Mouse (Mus musculus) forelimb bud, embryonic 11.5 days (tissue): Measurements from ENCODE around the gene Fyn.
A peak's percentile ranks its signal among the peaks of the same experiment; 100 is the strongest.

Experiments used
- DNase-seq: peaks from one replicate; pipeline ENCODE4 v3.0.0-alpha.2; 2012; ENCODE audit warnings: low read depth, low spot score

Fyn gene

GRCm38 (mm10) chr10:39534324-39535026 lies 165.8 kb downstream of the Fyn start:
- DNase-seq = peak; percentile 74

GRCm38 (mm10) chr10:39535347-39535746 lies 166.7 kb downstream of the Fyn start:
- no peak for DNase-seq

GRCm38 (mm10) chr10:39536258-39536657 lies 167.6 kb downstream of the Fyn start:
- DNase-seq = no peak

DNA sequence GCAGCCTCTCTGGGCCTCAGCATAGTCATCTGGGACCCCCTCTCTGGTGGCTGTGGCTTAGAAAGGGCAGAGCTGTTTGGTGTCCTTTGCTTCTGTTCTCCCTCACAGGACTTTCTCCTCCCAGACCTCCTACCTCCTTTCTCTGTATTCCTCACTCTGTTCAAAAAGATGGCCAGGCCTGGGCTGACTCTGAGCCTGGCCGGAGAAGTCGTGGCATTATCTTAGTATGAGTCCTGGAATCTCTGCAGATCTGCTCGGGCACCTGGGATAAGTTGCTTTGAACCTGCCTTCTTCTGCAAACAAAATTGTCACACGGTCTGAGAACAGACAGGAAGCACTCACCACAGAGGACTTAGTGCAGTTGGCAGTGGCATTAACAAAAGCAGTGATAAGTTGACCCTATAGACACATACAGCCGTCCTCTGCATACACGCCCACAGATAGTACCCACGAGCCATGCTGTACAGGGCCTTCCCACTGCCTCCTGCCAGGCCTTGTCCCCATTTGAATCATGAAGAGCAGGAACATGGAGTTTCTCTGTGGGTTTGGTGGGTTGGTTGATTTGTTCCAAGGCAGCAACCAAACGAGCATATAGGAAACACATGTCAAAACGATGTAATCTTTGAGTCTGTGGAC lies 171.5 kb downstream of the Fyn start:
- no peak for DNase-seq

GRCm38 (mm10) chr10:39540995-39541394 lies 172.3 kb downstream of the Fyn start:
- DNase-seq = no peak

GRCm38 (mm10) chr10:39541451-39541874 lies 172.8 kb downstream of the Fyn start:
- DNase-seq = no peak

DNA sequence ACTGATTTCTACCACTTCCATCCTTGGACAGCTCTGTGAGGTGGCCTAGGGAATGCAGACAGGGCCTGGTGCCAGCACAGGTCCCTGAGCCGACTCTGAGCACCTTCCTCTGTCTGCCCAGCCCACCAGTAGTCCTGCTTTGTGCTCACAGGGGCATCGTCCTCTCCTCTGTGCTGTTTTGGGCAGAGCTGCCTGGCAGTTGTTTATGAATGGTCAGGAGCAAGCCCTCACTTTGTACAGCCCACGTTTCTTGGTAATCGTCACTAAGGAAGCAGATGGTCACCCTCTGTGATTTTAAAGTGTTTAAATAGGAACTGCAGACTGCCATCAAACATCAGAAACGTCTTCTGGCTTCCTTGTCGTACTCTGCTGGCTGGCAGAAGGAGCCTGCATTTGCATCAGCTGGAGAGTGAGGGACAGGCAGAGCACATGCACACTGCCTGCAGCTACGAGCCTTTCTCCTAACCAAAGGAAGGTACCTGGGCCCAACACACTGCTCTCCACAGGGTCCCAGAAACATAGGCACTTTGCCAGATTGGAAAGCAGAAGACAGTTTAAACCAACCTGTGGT lies 173.4 kb downstream of the Fyn start:
- no peak for DNase-seq

GRCm38 (mm10) chr10:39542535-39543257 lies 174.0 kb downstream of the Fyn start:
- DNase-seq = no peak

DNA sequence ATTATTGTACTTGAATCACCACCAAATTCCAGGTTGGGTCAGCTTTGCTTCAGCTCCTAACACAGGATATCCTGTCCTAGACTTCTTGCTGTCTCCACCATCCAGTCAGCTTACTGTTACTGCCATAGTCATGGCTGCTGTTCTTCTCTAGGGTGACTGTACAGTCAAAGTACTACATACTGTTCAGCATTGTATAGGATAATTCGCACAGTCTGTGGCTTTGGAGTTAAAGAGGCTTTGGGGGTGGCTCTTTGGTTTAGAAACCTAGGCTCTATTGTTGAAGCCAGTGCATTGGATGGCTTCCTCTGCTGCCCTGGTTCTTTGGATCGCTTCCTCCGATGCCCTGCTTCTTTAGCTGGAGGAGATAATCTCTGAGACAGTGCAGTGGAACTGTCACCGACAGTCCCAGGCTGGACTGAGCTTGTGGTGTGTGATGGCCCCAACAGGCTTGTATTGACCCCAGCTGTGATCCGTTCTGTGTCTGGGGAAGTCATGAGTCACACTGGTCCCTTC lies 174.7 kb downstream of the Fyn start:
- no peak for DNase-seq

- DNase-seq = no peak
These were observed 178.9 kb downstream of the Fyn start for GRCm38 (mm10) chr10:39547369-39548074.

GRCm38 (mm10) chr10:39550791-39551190 lies 182.1 kb downstream of the Fyn start:
- DNase-seq = no peak

DNA sequence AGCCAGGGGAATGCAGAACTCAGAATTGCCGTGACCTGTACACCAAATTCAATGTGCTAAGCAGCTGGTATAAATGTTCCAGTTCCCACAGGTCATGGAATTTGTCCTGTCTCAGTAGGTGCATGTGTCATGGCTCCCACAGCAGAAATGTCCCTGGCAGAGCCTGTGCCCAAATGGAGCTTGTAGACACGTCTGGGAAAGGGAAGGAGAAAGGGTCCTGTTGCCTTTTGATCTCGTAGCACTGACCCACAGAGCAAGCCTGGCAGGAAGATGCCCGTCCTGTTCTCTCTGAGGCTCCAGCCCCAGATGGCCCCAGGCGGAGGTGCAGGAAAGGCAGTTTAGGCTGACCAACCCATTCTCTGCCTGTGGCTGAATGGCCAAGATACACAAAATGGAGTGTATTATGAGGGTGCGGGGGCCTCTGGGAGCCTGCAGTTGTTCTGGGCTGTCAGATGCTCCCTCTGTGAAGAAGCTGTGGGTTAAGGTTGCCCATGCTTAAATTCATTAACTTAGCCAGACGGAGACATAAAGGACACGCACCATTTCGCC lies 183.1 kb downstream of the Fyn start:
- no peak for DNase-seq

DNA sequence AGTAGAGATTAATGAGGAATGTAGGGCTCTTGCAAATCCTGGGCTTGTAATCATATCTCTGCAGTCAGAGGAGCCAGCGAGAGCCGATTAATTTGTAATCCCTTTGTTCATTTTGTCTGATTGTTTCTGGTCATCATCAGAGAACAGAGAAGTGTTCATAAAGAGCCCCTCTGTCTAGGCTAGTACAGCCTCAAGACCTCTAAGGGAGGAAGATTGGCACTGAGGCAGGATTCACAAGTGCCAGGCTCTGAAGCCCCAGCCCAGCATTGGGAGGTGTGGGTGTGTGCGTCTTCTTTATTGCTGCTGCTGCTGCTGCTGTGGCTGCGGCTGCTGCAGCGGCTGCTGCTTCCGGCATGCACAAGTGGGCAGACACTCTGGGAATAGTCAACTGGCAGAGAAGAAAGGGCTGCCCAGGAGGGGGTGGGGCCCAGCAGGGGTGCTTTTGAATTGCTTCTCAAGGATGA lies 183.7 kb downstream of the Fyn start:
- DNase-seq = no peak

DNA sequence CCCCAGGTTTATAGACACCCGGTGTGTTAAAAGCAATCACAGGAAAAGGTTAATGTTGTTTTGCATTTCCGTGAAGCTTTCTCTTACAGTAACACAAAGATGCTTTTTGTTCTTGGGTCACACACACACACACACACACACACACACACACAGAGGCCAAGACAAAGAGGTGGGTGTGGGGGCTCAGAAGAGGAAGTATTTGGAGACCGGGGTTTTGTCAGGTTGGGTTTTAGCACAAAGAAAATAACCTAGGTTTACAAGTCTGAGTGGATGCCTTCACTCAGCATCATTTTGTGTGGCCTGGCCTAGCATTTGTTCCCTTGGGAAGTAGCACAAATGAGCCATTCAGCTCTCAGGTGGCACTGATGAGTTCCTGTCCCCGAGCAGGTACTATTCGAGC lies 184.2 kb downstream of the Fyn start:
- DNase-seq = no peak

DNA sequence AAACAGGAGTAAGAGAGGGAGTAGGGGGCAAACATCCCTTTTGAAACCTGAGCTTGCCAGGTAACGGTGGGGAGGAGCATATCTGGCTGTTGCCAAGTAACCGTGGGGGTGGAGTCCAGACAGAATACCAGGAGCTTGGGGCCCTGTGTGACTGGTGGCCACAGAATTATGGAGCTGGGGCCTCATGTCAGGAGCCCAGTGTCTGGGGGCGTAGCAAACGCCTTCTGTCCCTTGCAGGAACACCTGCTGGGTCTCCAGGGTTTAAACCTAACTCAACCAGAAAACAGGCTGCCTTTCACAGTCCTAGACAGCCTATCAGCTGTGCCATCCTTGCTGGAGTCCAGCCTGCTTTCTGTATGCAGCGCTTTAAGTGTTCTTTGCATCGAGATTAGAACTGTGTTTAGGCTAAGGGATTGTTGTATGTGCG lies 186.6 kb downstream of the Fyn start:
- peak; percentile 69 for DNase-seq

DNA sequence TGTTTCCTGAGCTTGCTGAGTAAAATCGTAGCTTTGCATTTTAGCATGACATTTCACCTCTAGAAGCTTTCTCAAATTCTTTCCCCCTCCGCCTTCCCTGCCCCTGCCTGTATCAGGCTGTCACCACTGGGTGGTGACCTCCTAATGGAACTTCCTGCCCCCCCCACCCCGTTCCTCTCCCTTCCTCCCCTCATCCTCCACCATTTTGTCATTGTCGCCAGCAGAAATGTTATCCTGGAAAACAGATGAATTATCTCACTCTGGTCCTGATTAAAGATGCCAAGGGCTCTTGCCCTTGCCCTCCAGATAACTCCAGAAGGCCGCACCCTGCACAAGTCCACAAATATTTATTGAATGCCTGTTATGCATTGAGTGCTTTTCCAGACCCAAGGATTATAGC lies 187.1 kb downstream of the Fyn start:
- DNase-seq = no peak

DNA sequence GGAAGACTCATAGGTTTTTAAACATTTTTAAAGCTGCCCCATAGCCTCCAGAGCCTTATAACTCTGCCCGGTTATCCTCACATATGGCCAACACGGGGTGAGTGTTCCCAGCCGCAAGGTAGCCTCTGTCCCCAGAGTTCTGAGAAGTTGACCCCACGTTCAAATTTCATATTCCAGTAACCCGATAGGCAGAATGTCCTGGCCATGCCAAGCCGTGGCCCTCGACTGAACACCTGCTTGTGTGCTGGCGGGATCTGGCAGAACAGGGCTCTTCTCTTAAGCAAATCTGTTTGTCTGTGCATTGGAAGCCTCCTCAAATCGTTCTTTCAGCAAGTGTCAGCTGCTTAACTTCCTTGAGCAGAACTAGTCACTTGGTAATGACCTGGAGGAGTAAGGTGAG lies 188.7 kb downstream of the Fyn start:
- no peak for DNase-seq

- no peak for DNase-seq
These were observed 189.2 kb downstream of the Fyn start for GRCm38 (mm10) chr10:39557851-39558250.

DNA sequence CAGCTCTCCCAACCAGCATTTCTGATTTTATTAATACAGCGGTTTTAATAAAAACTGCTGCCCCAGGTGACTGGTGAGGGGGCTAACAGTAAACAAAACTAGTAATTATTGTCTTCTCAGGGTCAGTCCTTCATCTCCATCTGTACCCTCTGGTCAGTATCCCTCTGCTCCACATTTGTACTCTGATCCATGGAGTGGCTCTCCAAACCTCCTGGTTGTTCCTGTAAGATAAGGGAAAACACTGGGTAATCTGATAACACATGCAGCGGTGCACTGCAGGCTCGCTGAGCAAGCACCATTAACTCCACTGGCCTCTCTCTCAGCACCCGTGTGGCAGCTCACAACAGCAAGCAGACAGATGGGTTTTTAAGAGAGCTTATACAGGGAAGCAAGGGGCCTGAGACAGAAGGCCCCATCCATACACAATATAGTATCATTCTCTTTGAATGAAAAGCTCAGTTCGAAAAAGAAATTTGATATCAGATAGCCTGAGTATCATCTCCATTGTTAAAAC lies 189.9 kb downstream of the Fyn start:
- no peak for DNase-seq

GRCm38 (mm10) chr10:39559321-39559720 lies 190.7 kb downstream of the Fyn start:
- DNase-seq = no peak

- no peak for DNase-seq
These were observed 193.7 kb downstream of the Fyn start for GRCm38 (mm10) chr10:39562383-39562782.
